Mouse (Mus musculus) midbrain, embryonic 16.5 days (tissue): ENCODE data around the gene Dmac2. TPM values are rescaled to one million over a fixed set of nuclear protein-coding genes. Genes with fewer than 3 reads are reported as not detected.

Source experiments
- ATAC-seq: fragments of 200-750 bp; cut with Nextera tagmentation; 2 replicates; pipeline ENCODE4 v1.8.0; 2017; ENCODE audit warnings: moderate TSS enrichment
- H3K27ac ChIP-seq: fragments of 300-500 bp; sonication (generic); 2 replicates; pipeline ENCODE4 v1.5.1; 2014; ENCODE audit warnings: mild to moderate bottlenecking, low read length, mixed read lengths
- H3K27me3 ChIP-seq: fragments of 300-500 bp; sonication (generic); 2 replicates; pipeline ENCODE4 v1.6.1; 2014; ENCODE audit warnings: low read depth, low read length, mixed read lengths; ENCODE audit not compliant: control insufficient read depth, insufficient read depth
- H3K36me3 ChIP-seq: fragments of 300-500 bp; sonication (generic); 2 replicates; pipeline ENCODE4 v1.6.1; 2014; ENCODE audit warnings: mild to moderate bottlenecking, low read length, moderate library complexity, mixed read lengths; ENCODE audit not compliant: control insufficient read depth, insufficient read depth
- H3K4me1 ChIP-seq: fragments of 300-500 bp; sonication (generic); 2 replicates; pipeline ENCODE4 v1.6.1; 2014; ENCODE audit warnings: mild to moderate bottlenecking, low read length, mixed read lengths; ENCODE audit not compliant: control insufficient read depth, insufficient read depth
- H3K4me2 ChIP-seq: fragments of 300-500 bp; sonication (generic); 2 replicates; pipeline ENCODE4 v1.6.1; 2014; ENCODE audit warnings: mild to moderate bottlenecking, low read length, mixed read lengths
- H3K4me3 ChIP-seq: fragments of 300-500 bp; sonication (generic); 2 replicates; pipeline ENCODE4 v1.5.1; 2014; ENCODE audit warnings: low read depth, mild to moderate bottlenecking, low read length, moderate library complexity, mixed read lengths
- H3K9ac ChIP-seq: fragments of 300-500 bp; sonication (generic); 2 replicates; pipeline ENCODE4 v1.6.1; 2014; ENCODE audit warnings: low read depth, low read length, mixed read lengths
- H3K9me3 ChIP-seq: fragments of 300-500 bp; sonication (generic); replicated peaks from 2 replicates; pipeline ENCODE4 v1.6.1; 2014; ENCODE audit warnings: mild to moderate bottlenecking, low read length, mixed read lengths; ENCODE audit not compliant: control insufficient read depth, poor library complexity, severe bottlenecking
- WGBS: fragments of 180-500 bp; shearing (Covaris S2); extraction: QIAGEN DNeasy Blood & Tissue Kit; methylation state at CpG from one replicate; pipeline ENCODE4 v1.1.7; 2014; 5-methylcytosine and 5-hydroxymethylcytosine counted together
- polyA plus RNA-seq: library from polyadenylated mRNA; unstranded; fragments of >200 nt; fragmentation: Nextera tagmentation; extraction: Ambion mirVana; gene quantifications from 2 replicates; pipeline ENCODE4 v1.2.1, GENCODE M21; 2015

The Dmac2 gene
- polyA plus RNA-seq, 1 experiment from 2014 or later: 48.7 TPM

DNA sequence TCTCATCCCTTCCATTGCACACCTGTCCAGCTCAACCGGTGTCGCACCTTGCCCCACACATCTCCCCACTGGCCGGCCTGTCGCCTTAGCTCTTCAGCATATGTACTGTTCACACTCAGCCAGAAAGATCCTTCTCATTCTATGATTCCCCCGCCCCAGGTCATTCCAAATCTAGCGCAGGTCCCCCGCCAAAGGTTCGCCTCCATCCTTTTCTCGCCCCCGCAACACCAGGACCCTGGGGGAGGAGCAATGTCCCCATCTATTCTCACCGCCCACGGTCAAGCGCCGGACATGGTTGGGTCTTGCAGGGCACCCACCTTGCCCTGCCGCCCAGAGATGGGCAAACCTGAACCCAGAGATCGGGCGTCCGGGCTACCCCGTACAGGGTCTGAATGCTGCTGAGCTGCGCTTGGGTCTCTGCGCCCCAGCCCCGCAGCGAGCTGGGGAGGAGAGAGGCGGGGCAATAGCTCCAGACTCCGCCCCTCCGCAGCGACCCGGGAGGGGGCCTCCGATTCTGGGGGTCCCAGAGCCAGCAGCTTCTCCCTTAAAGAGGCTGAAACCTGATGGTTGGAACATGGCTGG, 55.6 kb downstream of the Dmac2 start, which contains the start of gene Tmem91:
Gene Tmem91 (minus strand): TSS at position 448 of the 582 bp plus-strand sequence.
- ATAC-seq: peak; percentile 61
- Histone ChIP-seq H3K27ac (no peak within 1 kb of the TSS), H3K9ac (peak within 1 kb of the TSS; percentile 76), H3K4me1 (peaks cover 5% of the 10 kb centered on the region), H3K4me2 (peak within 1 kb of the TSS; percentile 63), H3K27me3 (peaks cover 18% of the 10 kb centered on the region), H3K36me3 (no peaks in the 10 kb centered on the region; the same call in 1 of the 2 replicates), H3K4me3 (peak within 1 kb of the TSS; percentile 55), H3K9me3 (no peaks in the 10 kb centered on the region)
- 3% methylated on average over 29 of the region's 29 CpGs for WGBS

Other genes with a start within 250 kb of the Dmac2 start
- not detected in 2 replicates for gene Cnfn, start 249.7 kb upstream of the Dmac2 start, polyA plus RNA-seq
- gene Lipe, start 220.7 kb upstream of the Dmac2 start, polyA plus RNA-seq: 9.8 and 12.5 TPM in 2 replicates
- 0.48 and 1.0 TPM in 2 replicates for gene Cxcl17, start 206.5 kb upstream of the Dmac2 start, polyA plus RNA-seq
- 0.42 and 0.87 TPM in 2 replicates for gene Ceacam1, start 141.8 kb upstream of the Dmac2 start, polyA plus RNA-seq
- 0.32 TPM in 1 of 2 replicates, not detected in the other for gene Ceacam2, start 79.6 kb upstream of the Dmac2 start, polyA plus RNA-seq
- gene Erich4, start 3.5 kb upstream of the Dmac2 start, polyA plus RNA-seq: not detected in 2 replicates
- gene B3gnt8, start 7.2 kb downstream of the Dmac2 start, polyA plus RNA-seq: 0.64 and 0.73 TPM in 2 replicates
- gene Bckdha, start 39.6 kb downstream of the Dmac2 start, polyA plus RNA-seq: 38.2 and 41.4 TPM in 2 replicates
- 35.2 and 35.4 TPM in 2 replicates for gene Exosc5, start 39.8 kb downstream of the Dmac2 start, polyA plus RNA-seq
- gene Tmem91, start 55.8 kb downstream of the Dmac2 start, polyA plus RNA-seq: 61.6 and 90.5 TPM in 2 replicates
- gene B9d2, start 61.4 kb downstream of the Dmac2 start, polyA plus RNA-seq: 40.0 and 49.8 TPM in 2 replicates
- 0.21 and 0.78 TPM in 2 replicates for gene Tgfb1, start 67.6 kb downstream of the Dmac2 start, polyA plus RNA-seq
- gene Ccdc97, start 99.7 kb downstream of the Dmac2 start, polyA plus RNA-seq: 32.1 and 36.8 TPM in 2 replicates
- 38.3 and 41.1 TPM in 2 replicates for gene Hnrnpul1, start 135.3 kb downstream of the Dmac2 start, polyA plus RNA-seq
- gene Axl, start 169.3 kb downstream of the Dmac2 start, polyA plus RNA-seq: 14.9 and 17.1 TPM in 2 replicates
- 2.8 and 3.2 TPM in 2 replicates for gene Cyp2s1, start 197.5 kb downstream of the Dmac2 start, polyA plus RNA-seq